Comparison of ENCODE assay signal across 16 mouse cellular contexts in genomic region chr4:89381077-89381476, GRCm38 (mm10).
"Had no signal": no experiment of that assay in that cellular context is flagged by ENCODE, and none has a peak within 500 bp of the region (broad histone marks: within the 10 kb centered on the region; RNA-seq: fewer than 3 reads in every experiment).

No protein-coding gene starts in this region.

- H3K4me2 ChIP-seq: neural tube, embryonic 13.5 days; neural tube, embryonic 15.5 days; stomach, embryonic 15.5 days had no signal

- DNase-seq: retina, postnatal 1 day; right cerebral cortex, adult 18-20 months; right cerebral cortex, postnatal 14 days; right cerebral cortex, postnatal 25 days; right cerebral cortex, postnatal 4 days; spleen, adult 18-20 months; thymus, adult 18-20 months; thymus, adult 2 months; thymus, postnatal 14 days; thymus, postnatal 25 days; thymus, postnatal 36 days; thymus, postnatal 4 days had no signal

- H3K9me3 ChIP-seq: neural tube, embryonic 13.5 days; neural tube, embryonic 15.5 days; stomach, embryonic 15.5 days had no signal

- H3K9ac ChIP-seq: neural tube, embryonic 13.5 days; neural tube, embryonic 15.5 days; stomach, embryonic 15.5 days had no signal

- H3K27me3 ChIP-seq: neural tube, embryonic 13.5 days; neural tube, embryonic 15.5 days; stomach, embryonic 15.5 days had no signal

- H3K27ac ChIP-seq: neural tube, embryonic 13.5 days; neural tube, embryonic 15.5 days; stomach, embryonic 15.5 days; stomach, postnatal 0 days had no signal

- H3K36me3 ChIP-seq: neural tube, embryonic 13.5 days; neural tube, embryonic 15.5 days; stomach, embryonic 15.5 days had no signal

- H3K4me3 ChIP-seq: neural tube, embryonic 13.5 days; neural tube, embryonic 15.5 days; stomach, embryonic 15.5 days had no signal

- H3K4me1 ChIP-seq: neural tube, embryonic 13.5 days; neural tube, embryonic 15.5 days; stomach, embryonic 15.5 days had no signal
